Mouse (Mus musculus): ENCODE data around the gene Nfasc. TPM values are rescaled to one million over a fixed set of nuclear protein-coding genes. Genes with fewer than 3 reads are reported as not detected.

Gene Nfasc
- polyA plus RNA-seq, 1 experiment from 2014 or later, result 1.0 TPM

GRCm38 (mm10) chr1:132570906-132571305, 170.7 kb downstream of the Nfasc start:
- H3K27me3 ChIP-seq, result no peaks in the 10 kb centered on the region; the same call in 1 of the 2 replicates
- no peak for ATAC-seq (ENCODE audit: low FRiP score, low read depth)
- 83% methylated on average over 8 of the region's 8 CpGs for WGBS

GRCm38 (mm10) chr1:132570068-132570780, 171.4 kb downstream of the Nfasc start:
- no peak for ATAC-seq (ENCODE audit: low FRiP score, low read depth)
- Histone ChIP-seq H3K9ac (no peak overlapping the region), H3K4me1 (no peaks in the 10 kb centered on the region), H3K27ac (no peak overlapping the region), H3K27me3 (no peaks in the 10 kb centered on the region; the same call in 1 of the 2 replicates), H3K4me2 (replicated peaks) (no peak overlapping the region), H3K9me3 (no peaks in the 10 kb centered on the region), H3K4me3 (no peak overlapping the region), H3K36me3 (no peaks in the 10 kb centered on the region)
- WGBS, result 92% methylated on average over 15 of the region's 15 CpGs

More at GRCm38 (mm10) chr1:132570906-132571305, 170.7 kb downstream of the Nfasc start:
- Histone ChIP-seq H3K9ac (no peak overlapping the region), H3K4me1 (no peaks in the 10 kb centered on the region), H3K9me3 (no peaks in the 10 kb centered on the region), H3K36me3 (no peaks in the 10 kb centered on the region), H3K4me3 (no peak overlapping the region), H3K4me2 (replicated peaks) (no peak overlapping the region), H3K27ac (no peak overlapping the region)

GRCm38 (mm10) chr1:132569516-132569915, 172.1 kb downstream of the Nfasc start:
- Histone ChIP-seq H3K9ac (no peak overlapping the region), H3K27me3 (no peaks in the 10 kb centered on the region; the same call in 1 of the 2 replicates), H3K4me1 (no peaks in the 10 kb centered on the region), H3K36me3 (no peaks in the 10 kb centered on the region), H3K4me2 (replicated peaks) (no peak overlapping the region), H3K9me3 (no peaks in the 10 kb centered on the region), H3K27ac (no peak overlapping the region), H3K4me3 (no peak overlapping the region)
- WGBS, result 76% methylated on average over 9 of the region's 9 CpGs
- no peak for ATAC-seq (ENCODE audit: low FRiP score, low read depth)

- H3K4me1 ChIP-seq, result no peaks in the 10 kb centered on the region
- no peak overlapping the region for H3K9ac ChIP-seq
- WGBS, result 81% methylated on average over 11 of the region's 11 CpGs
- H3K27me3 ChIP-seq, result no peaks in the 10 kb centered on the region; the same call in 1 of the 2 replicates
- no peak overlapping the region for H3K4me3 ChIP-seq
- no peak for ATAC-seq (ENCODE audit: low FRiP score, low read depth)
- H3K27ac ChIP-seq, result no peak overlapping the region
- no peaks in the 10 kb centered on the region for H3K9me3 ChIP-seq
- no peaks in the 10 kb centered on the region for H3K36me3 ChIP-seq
- H3K4me2 ChIP-seq (replicated peaks), result no peak overlapping the region
Observed at GRCm38 (mm10) chr1:132567336-132568125, 174.1 kb downstream of the Nfasc start.

GRCm38 (mm10) chr1:132565766-132566165, 175.8 kb downstream of the Nfasc start:
- no peaks in the 10 kb centered on the region for H3K9me3 ChIP-seq
- H3K27ac ChIP-seq, result no peak overlapping the region
- 72% methylated on average over 7 of the region's 7 CpGs for WGBS
- H3K4me2 ChIP-seq (replicated peaks), result no peak overlapping the region
- H3K4me1 ChIP-seq, result no peaks in the 10 kb centered on the region
- H3K4me3 ChIP-seq, result no peak overlapping the region
- no peak overlapping the region for H3K9ac ChIP-seq
- no peak for ATAC-seq (ENCODE audit: low FRiP score, low read depth)
- peaks cover 7% of the 10 kb centered on the region for H3K27me3 ChIP-seq
- H3K36me3 ChIP-seq, result no peaks in the 10 kb centered on the region

- 33% methylated on average over 6 of the region's 6 CpGs for WGBS
- H3K27ac ChIP-seq, result no peak overlapping the region
- no peak for ATAC-seq (ENCODE audit: low FRiP score, low read depth)
Observed at GRCm38 (mm10) chr1:132564946-132565345, 176.7 kb downstream of the Nfasc start.

GRCm38 (mm10) chr1:132562337-132562795, 179.2 kb downstream of the Nfasc start:
- 18% methylated on average over 10 of the region's 10 CpGs for WGBS
- peaks cover 19% of the 10 kb centered on the region for H3K27me3 ChIP-seq
- no peaks in the 10 kb centered on the region for H3K9me3 ChIP-seq
- no peak for ATAC-seq (ENCODE audit: low FRiP score, low read depth)
- no peaks in the 10 kb centered on the region for H3K36me3 ChIP-seq
- no peak overlapping the region for H3K9ac ChIP-seq
- no peak overlapping the region for H3K27ac ChIP-seq
- peaks cover 10% of the 10 kb centered on the region for H3K4me1 ChIP-seq
- no peak overlapping the region for H3K4me2 ChIP-seq (replicated peaks)
- no peak overlapping the region for H3K4me3 ChIP-seq

More at GRCm38 (mm10) chr1:132564946-132565345, 176.7 kb downstream of the Nfasc start:
- peaks cover 12% of the 10 kb centered on the region for H3K27me3 ChIP-seq
- H3K9me3 ChIP-seq, result no peaks in the 10 kb centered on the region
- H3K4me1 ChIP-seq, result no peaks in the 10 kb centered on the region
- no peaks in the 10 kb centered on the region for H3K36me3 ChIP-seq
- H3K4me3 ChIP-seq, result no peak overlapping the region
- H3K9ac ChIP-seq, result no peak overlapping the region
- H3K4me2 ChIP-seq (replicated peaks), result no peak overlapping the region

- ATAC-seq (ENCODE audit: low FRiP score, low read depth), result no peak
- Histone ChIP-seq H3K27ac (no peak overlapping the region), H3K4me1 (peaks cover 10% of the 10 kb centered on the region), H3K9ac (no peak overlapping the region), H3K4me3 (no peak overlapping the region), H3K9me3 (no peaks in the 10 kb centered on the region), H3K36me3 (no peaks in the 10 kb centered on the region), H3K27me3 (peaks cover 22% of the 10 kb centered on the region), H3K4me2 (replicated peaks) (no peak overlapping the region)
- WGBS, result 70% methylated on average over 8 of the region's 8 CpGs
Observed at GRCm38 (mm10) chr1:132560907-132561700, 180.5 kb downstream of the Nfasc start.

- no peak overlapping the region for H3K4me2 ChIP-seq (replicated peaks)
- H3K36me3 ChIP-seq, result no peaks in the 10 kb centered on the region
- no peak overlapping the region for H3K9ac ChIP-seq
- ATAC-seq (ENCODE audit: low FRiP score, low read depth), result no peak
- 17% methylated on average over 6 of the region's 6 CpGs for WGBS
- peaks cover 10% of the 10 kb centered on the region for H3K4me1 ChIP-seq
- H3K4me3 ChIP-seq, result no peak overlapping the region
- H3K9me3 ChIP-seq, result no peaks in the 10 kb centered on the region
- H3K27ac ChIP-seq, result no peak overlapping the region
- peaks cover 23% of the 10 kb centered on the region for H3K27me3 ChIP-seq
Observed at GRCm38 (mm10) chr1:132559045-132559444, 182.6 kb downstream of the Nfasc start.

- no peak overlapping the region; the same call in 1 of the 2 replicates for H3K9ac ChIP-seq
- peaks cover 10% of the 10 kb centered on the region for H3K4me1 ChIP-seq
- no peaks in the 10 kb centered on the region for H3K36me3 ChIP-seq
- no peak overlapping the region for H3K4me2 ChIP-seq (replicated peaks)
- WGBS, result 27% methylated on average over 9 of the region's 9 CpGs
- H3K9me3 ChIP-seq, result no peaks in the 10 kb centered on the region
- ATAC-seq (ENCODE audit: low FRiP score, low read depth), result peak; percentile 68
- peaks cover 23% of the 10 kb centered on the region for H3K27me3 ChIP-seq
- H3K27ac ChIP-seq, result no peak overlapping the region
- H3K4me3 ChIP-seq, result no peak overlapping the region
Observed at GRCm38 (mm10) chr1:132557901-132558631, 183.5 kb downstream of the Nfasc start.

- Histone ChIP-seq H3K27ac (no peak overlapping the region), H3K4me1 (peaks cover 23% of the 10 kb centered on the region), H3K9ac (no peak overlapping the region), H3K27me3 (peaks cover 75% of the 10 kb centered on the region), H3K4me2 (replicated peaks) (no peak overlapping the region), H3K4me3 (no peak overlapping the region), H3K9me3 (no peaks in the 10 kb centered on the region), H3K36me3 (no peaks in the 10 kb centered on the region)
- no peak for ATAC-seq (ENCODE audit: low FRiP score, low read depth)
- 72% methylated on average over 8 of the region's 8 CpGs for WGBS
Observed at GRCm38 (mm10) chr1:132543789-132544188, 197.8 kb downstream of the Nfasc start.
